Mouse (Mus musculus) hindbrain, embryonic 11.5 days (tissue): ENCODE measurements around the gene Fads3. TPM values are rescaled to one million over a fixed set of nuclear protein-coding genes. Genes with fewer than 3 reads are reported as not detected.

ENCODE experiments used
- polyA plus RNA-seq: library from polyadenylated mRNA; unstranded; fragments of >200 nt; fragmentation: Nextera tagmentation; extraction: Ambion mirVana; gene quantifications from 2 replicates; pipeline ENCODE4 v1.2.1, GENCODE M21; 2014

Fads3 gene
- polyA plus RNA-seq, 1 experiment from 2014 or later: 5.7 TPM

Other genes with a start within 250 kb of the Fads3 start
- not detected in 2 replicates for gene Scgb2a2, start 194.0 kb upstream of the Fads3 start, polyA plus RNA-seq
- 79.7 and 82.6 TPM in 2 replicates for gene Incenp, start 142.0 kb upstream of the Fads3 start, polyA plus RNA-seq
- gene Fth1, start 61.0 kb upstream of the Fads3 start, polyA plus RNA-seq: 1,301 and 1,416 TPM in 2 replicates
- 0.91 and 1.1 TPM in 2 replicates for gene Best1, start 39.9 kb upstream of the Fads3 start, polyA plus RNA-seq
- gene Rab3il1, start 39.9 kb upstream of the Fads3 start, polyA plus RNA-seq: 35.7 and 35.9 TPM in 2 replicates
- gene Fads2, start 60.2 kb downstream of the Fads3 start, polyA plus RNA-seq: 62.9 and 63.9 TPM in 2 replicates
- 139 and 153 TPM in 2 replicates for gene Fads1, start 141.3 kb downstream of the Fads3 start, polyA plus RNA-seq
- gene Tmem258, start 162.4 kb downstream of the Fads3 start, polyA plus RNA-seq: 349 and 363 TPM in 2 replicates
- 80.1 and 96.5 TPM in 2 replicates for gene Fen1, start 162.6 kb downstream of the Fads3 start, polyA plus RNA-seq
- gene Myrf, start 199.2 kb downstream of the Fads3 start, polyA plus RNA-seq: 1.3 and 1.6 TPM in 2 replicates